Mouse (Mus musculus): ENCODE data around the gene Olfr172. TPM values are rescaled to one million over a fixed set of nuclear protein-coding genes. Genes with fewer than 3 reads are reported as not detected.

The Olfr172 gene
- polyA plus RNA-seq, 1 experiment from 2014 or later = not detected

DNA sequence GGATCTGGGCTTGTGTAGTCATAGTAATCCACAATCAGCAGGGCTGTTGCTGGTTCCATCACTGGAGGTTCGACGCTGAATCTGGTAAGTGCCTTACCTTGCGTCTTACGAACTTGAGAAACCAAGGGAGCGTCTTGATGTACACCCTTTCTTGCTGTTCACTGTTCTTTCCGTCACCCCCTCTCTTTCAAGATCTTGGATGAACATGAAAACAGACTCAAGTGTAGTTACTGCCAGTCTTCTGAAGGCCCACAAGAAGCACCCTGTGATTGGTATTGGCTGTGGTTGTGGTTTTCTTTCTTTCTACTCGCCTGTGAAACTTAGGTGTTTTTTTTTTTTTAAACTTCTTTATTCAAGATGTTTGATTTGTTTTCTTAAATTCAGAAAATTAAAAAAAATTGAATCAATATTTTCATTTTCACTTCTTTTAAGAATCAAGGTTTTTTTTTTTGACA lies 44.3 kb downstream of the Olfr172 start, which contains the start of gene Gpr15:
Gpr15 (minus strand) TSS at position 405 of the 455 bp plus-strand sequence.
- Histone ChIP-seq H3K27ac (no peak within 1 kb of the TSS), H3K9ac (no peak within 1 kb of the TSS), H3K36me3 (no peaks in the 10 kb centered on the region), H3K4me2 (no peak within 1 kb of the TSS), H3K4me3 (no peak within 1 kb of the TSS), H3K9me3 (no peaks in the 10 kb centered on the region), H3K4me1 (replicated peaks) (no peaks in the 10 kb centered on the region), H3K27me3 (no peaks in the 10 kb centered on the region)
- no peak for ATAC-seq (ENCODE audit: low FRiP score)
- 92% methylated on average over 7 of the region's 7 CpGs for WGBS

DNA sequence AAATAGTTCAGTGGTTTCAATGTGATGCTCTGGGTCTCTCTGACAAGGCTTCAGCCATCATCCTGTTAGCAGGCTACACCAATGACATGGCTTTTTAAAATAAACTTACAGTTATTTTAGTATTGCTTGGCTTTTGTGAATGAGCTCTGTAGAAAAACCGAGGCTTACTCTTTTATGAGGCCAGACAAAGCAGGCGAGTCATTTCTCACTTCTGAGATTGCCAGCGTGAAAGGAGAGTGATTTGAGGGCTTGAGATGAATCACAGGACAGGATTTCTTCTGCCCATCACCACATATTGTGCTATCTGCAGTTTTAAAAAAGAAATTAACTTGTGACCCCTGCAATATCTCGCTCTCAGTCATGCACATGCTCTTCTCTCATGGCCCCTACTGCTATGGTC lies 48.0 kb downstream of the Olfr172 start:
- Histone ChIP-seq H3K36me3 (no peaks in the 10 kb centered on the region), H3K4me1 (replicated peaks) (no peaks in the 10 kb centered on the region), H3K4me2 (no peak overlapping the region), H3K27me3 (no peaks in the 10 kb centered on the region), H3K9ac (no peak overlapping the region), H3K9me3 (no peaks in the 10 kb centered on the region), H3K27ac (no peak overlapping the region), H3K4me3 (no peak overlapping the region)
- ATAC-seq (ENCODE audit: low FRiP score) = no peak
- 66% methylated on average over 4 of the region's 4 CpGs for whole genome bisulfite sequencing

DNA sequence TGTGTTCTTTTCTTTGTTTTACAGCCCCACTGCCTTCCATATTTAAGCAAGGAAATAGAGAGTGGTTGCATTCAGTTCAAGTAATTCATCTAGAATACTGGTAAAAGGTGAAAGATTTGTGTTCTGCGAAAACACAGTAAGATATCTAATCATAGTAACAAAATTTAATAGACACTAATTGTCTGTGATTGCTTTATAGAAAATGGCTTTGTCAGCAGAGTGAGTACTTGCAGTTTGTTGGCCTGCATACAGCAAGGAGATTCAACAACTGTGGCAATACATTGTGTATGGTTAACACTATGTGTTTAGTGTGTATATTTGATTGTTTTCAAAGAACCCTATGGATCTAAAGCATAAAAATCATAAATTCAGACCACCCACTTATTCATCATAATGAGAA lies 49.8 kb downstream of the Olfr172 start:
- no peak overlapping the region for H3K4me2 ChIP-seq
- H3K4me3 ChIP-seq = no peak overlapping the region
- no peak for ATAC-seq (ENCODE audit: low FRiP score)
- H3K27ac ChIP-seq = no peak overlapping the region
- no peaks in the 10 kb centered on the region for H3K36me3 ChIP-seq
- 93% methylated on average over 1 of the region's 1 CpGs for whole genome bisulfite sequencing
- no peaks in the 10 kb centered on the region for H3K4me1 ChIP-seq (replicated peaks)
- H3K9me3 ChIP-seq = no peaks in the 10 kb centered on the region
- no peaks in the 10 kb centered on the region for H3K27me3 ChIP-seq
- H3K9ac ChIP-seq = no peak overlapping the region

DNA sequence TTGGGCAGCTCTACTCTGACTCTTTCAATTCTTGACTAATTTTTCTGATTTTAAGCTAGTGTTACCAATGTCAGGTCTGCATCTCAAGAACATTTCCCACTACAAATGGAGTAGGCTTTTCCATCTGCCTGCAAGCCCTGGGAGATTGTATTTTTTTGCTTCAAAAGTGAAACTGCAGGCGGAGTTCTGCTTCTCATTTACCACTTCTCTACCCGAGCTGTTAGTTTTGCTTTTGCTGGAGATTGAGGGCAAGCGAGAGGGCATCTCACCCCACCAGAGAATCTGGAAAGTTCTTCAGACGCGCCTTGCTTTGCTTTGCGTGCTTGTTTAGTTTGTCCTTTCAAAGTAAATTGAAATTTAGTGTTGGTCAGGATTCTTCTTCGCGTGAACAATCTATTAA lies 50.8 kb downstream of the Olfr172 start:
- WGBS = 78% methylated on average over 8 of the region's 8 CpGs
- Histone ChIP-seq H3K4me2 (no peak overlapping the region), H3K36me3 (no peaks in the 10 kb centered on the region), H3K4me3 (no peak overlapping the region), H3K4me1 (replicated peaks) (no peaks in the 10 kb centered on the region), H3K27ac (no peak overlapping the region), H3K27me3 (no peaks in the 10 kb centered on the region), H3K9ac (no peak overlapping the region), H3K9me3 (no peaks in the 10 kb centered on the region)
- no peak for ATAC-seq (ENCODE audit: low FRiP score)

Small RNAs within 50 kb of the gene (microRNA-seq; reads per million reads assigned to microRNA genes)
- gene Gm27564 = not detected

Other genes starting within 250 kb of the Olfr172 start
- gene St3gal6, start 238.9 kb downstream of the Olfr172 start, polyA plus RNA-seq (2015; fragmentation: Nextera tagmentation; extraction: Ambion mirVana) = 9.5 and 12.7 TPM in 2 replicates
- gene Gm813, start 146.2 kb downstream of the Olfr172 start, polyA plus RNA-seq (2015; fragmentation: Nextera tagmentation; extraction: Ambion mirVana) = not detected in 2 replicates
- gene E330017A01Rik, start 124.4 kb downstream of the Olfr172 start, polyA plus RNA-seq (2015; fragmentation: Nextera tagmentation; extraction: Ambion mirVana) = not detected in 2 replicates
- 10.6 and 10.8 TPM in 2 replicates for gene Cpox, start 92.9 kb downstream of the Olfr172 start, polyA plus RNA-seq (2015; fragmentation: Nextera tagmentation; extraction: Ambion mirVana)
- gene Gpr15, start 44.1 kb downstream of the Olfr172 start, polyA plus RNA-seq (2015; fragmentation: Nextera tagmentation; extraction: Ambion mirVana) = not detected in 2 replicates
- gene Cldnd1, start 35.3 kb downstream of the Olfr172 start, polyA plus RNA-seq (2015; fragmentation: Nextera tagmentation; extraction: Ambion mirVana) = 123 and 126 TPM in 2 replicates
- gene Olfr173, start 37.1 kb upstream of the Olfr172 start, polyA plus RNA-seq (2015; fragmentation: Nextera tagmentation; extraction: Ambion mirVana) = not detected in 2 replicates
- gene Olfr175-ps1, start 63.6 kb upstream of the Olfr172 start, polyA plus RNA-seq (2015; fragmentation: Nextera tagmentation; extraction: Ambion mirVana) = not detected in 2 replicates
- not detected in 2 replicates for gene Olfr177, start 111.6 kb upstream of the Olfr172 start, polyA plus RNA-seq (2015; fragmentation: Nextera tagmentation; extraction: Ambion mirVana)
- not detected in 2 replicates for gene Olfr178, start 128.9 kb upstream of the Olfr172 start, polyA plus RNA-seq (2015; fragmentation: Nextera tagmentation; extraction: Ambion mirVana)
- not detected in 2 replicates for gene Olfr181, start 165.6 kb upstream of the Olfr172 start, polyA plus RNA-seq (2015; fragmentation: Nextera tagmentation; extraction: Ambion mirVana)
- not detected in 2 replicates for gene Olfr180, start 166.2 kb upstream of the Olfr172 start, polyA plus RNA-seq (2015; fragmentation: Nextera tagmentation; extraction: Ambion mirVana)
- not detected in 2 replicates for gene Olfr183, start 232.2 kb upstream of the Olfr172 start, polyA plus RNA-seq (2015; fragmentation: Nextera tagmentation; extraction: Ambion mirVana)

Measured in hindbrain, embryonic 13.5 days (tissue).